Mouse (Mus musculus) midbrain, embryonic 12.5 days (tissue): ENCODE results near the gene Uvssa. TPM values are rescaled to one million over a fixed set of nuclear protein-coding genes. Genes with fewer than 3 reads are reported as not detected.
"Not testable (repeated sequence)": the region's sequence is repeated elsewhere in the genome, so short reads cannot be mapped to it uniquely, and the experiment has no call there.

Source experiments
- ATAC-seq: fragments of 200-750 bp; cut with Nextera tagmentation; 2 replicates; pipeline ENCODE4 v1.8.0; 2017; ENCODE audit warnings: low read depth, moderate TSS enrichment, moderate library complexity; ENCODE audit not compliant: low FRiP score
- H3K27ac ChIP-seq: fragments of 300-500 bp; sonication (generic); replicated peaks from 2 replicates; pipeline ENCODE4 v1.5.1; 2016; ENCODE audit warnings: mild to moderate bottlenecking
- H3K27me3 ChIP-seq: fragments of 300-500 bp; sonication (generic); 2 replicates; pipeline ENCODE4 v1.6.1; 2016; ENCODE audit warnings: mild to moderate bottlenecking
- H3K36me3 ChIP-seq: fragments of 300-500 bp; sonication (generic); 2 replicates; pipeline ENCODE4 v1.6.1; 2016
- H3K4me1 ChIP-seq: fragments of 300-500 bp; sonication (generic); 2 replicates; pipeline ENCODE4 v1.6.1; 2016
- H3K4me2 ChIP-seq: fragments of 300-500 bp; sonication (generic); replicated peaks from 2 replicates; pipeline ENCODE4 v1.6.1; 2016; ENCODE audit warnings: mild to moderate bottlenecking, moderate library complexity
- H3K4me3 ChIP-seq: fragments of 300-500 bp; sonication (generic); 2 replicates; pipeline ENCODE4 v1.5.1; 2016; ENCODE audit warnings: mild to moderate bottlenecking
- H3K9ac ChIP-seq: fragments of 300-500 bp; sonication (generic); replicated peaks from 2 replicates; pipeline ENCODE4 v1.6.1; 2016; ENCODE audit warnings: mild to moderate bottlenecking, moderate library complexity
- H3K9me3 ChIP-seq: fragments of 300-500 bp; sonication (generic); 2 replicates; pipeline ENCODE4 v1.6.1; 2016; ENCODE audit warnings: mild to moderate bottlenecking
- WGBS: fragments of 180-500 bp; shearing (Covaris S2); methylation state at CpG from one replicate; pipeline ENCODE4 v1.1.7; 2016; 5-methylcytosine and 5-hydroxymethylcytosine counted together
- polyA plus RNA-seq: library from polyadenylated mRNA; unstranded; fragments of >200 nt; fragmentation: Nextera tagmentation; extraction: Ambion mirVana; gene quantifications from 2 replicates; pipeline ENCODE4 v1.2.1, GENCODE M21; 2016

Uvssa gene
- 9.2 and 9.7 TPM in 2 replicates for polyA plus RNA-seq

DNA sequence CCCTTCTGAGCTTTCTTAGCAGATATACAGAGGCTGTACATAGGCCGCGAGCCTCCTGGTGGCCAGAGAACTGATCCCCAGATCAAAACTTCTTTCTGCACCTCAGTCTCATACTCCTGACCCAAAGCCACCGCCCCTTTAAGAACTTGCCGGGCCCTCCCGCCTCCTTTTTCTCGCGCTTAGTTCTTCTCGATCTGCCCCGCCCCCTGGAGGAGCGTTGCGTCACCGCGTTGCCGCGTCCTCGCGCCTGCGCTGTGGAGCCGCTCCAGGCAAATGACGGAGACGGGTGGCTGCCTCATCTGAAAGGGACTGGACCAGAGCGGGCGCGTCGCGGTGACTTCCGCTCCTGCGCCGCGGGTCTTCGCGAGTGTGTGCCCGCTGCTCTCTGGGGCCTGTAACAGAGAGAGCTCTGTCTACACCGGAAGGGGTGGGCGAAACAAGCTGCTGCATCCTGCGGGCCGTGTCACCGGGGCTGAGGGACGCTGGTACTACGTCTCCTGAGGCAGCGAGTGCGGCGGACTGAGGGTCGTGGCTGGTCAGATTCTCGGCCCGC, at the start of gene Uvssa:
Uvssa (plus strand) TSS at position 248 of the 553 bp plus-strand sequence.
- peaks cover 14% of the 10 kb centered on the region for H3K4me1 ChIP-seq
- H3K27ac ChIP-seq = peak within 1 kb of the TSS; percentile 95
- H3K9ac ChIP-seq = peak within 1 kb of the TSS; percentile 79
- no peaks in the 10 kb centered on the region for H3K27me3 ChIP-seq
- ATAC-seq = peak; percentile 98
- H3K9me3 ChIP-seq = no peaks in the 10 kb centered on the region
- H3K4me2 ChIP-seq = peak within 1 kb of the TSS; percentile 74
- WGBS = under 1% methylated on average over 46 of the region's 46 CpGs
- H3K4me3 ChIP-seq = peak within 1 kb of the TSS; percentile 65
- H3K36me3 ChIP-seq = peaks cover 21% of the 10 kb centered on the region

DNA sequence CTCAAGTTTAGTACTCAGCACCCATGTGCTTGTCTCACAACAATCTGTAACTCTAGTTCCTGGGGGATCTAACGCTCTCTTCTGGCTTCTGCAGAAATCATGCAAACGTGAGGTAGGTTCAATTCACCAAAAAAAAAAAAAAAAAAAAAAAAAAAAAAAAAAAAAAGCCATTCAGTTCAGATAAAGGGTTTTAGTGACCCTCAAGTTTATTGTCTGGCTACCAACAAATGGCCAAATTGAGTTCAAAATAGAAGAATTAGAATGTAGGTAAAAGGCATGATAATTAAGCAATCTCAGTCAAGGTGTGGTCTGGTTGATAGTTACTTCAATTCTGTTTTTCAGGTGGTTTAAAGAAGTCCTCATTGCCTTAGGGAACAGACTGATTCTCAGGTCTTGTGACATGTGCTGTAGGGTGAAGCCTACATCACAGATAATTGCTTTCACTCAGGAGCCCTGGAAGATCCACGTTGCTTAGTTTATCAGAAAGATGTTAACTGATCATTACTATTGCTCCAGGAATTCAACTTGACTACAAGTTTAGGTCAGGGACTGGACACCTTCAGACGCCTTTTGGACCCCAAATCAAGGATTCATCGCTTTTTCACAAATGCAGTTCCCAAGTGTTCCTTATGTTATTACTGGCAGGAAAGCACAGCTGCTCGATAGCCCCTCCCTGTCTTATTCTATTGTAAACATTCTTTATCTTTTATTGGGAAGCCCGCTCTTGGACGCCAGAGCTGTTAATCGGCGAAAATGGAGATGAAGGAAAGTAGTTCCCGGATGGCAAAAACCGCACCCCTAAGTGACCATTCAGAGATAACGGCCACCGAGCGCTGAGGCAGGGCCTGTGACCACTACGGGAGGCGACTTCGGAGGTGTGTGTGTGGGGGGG, 43.7 kb upstream of the Uvssa start:
- Histone ChIP-seq H3K4me3 (peak overlapping the region; percentile 89), H3K36me3 (peaks cover 11% of the 10 kb centered on the region; the same call in 1 of the 2 replicates), H3K27me3 (no peaks in the 10 kb centered on the region), H3K4me2 (peak overlapping the region; percentile 62), H3K9ac (peak overlapping the region; percentile 60), H3K9me3 (no peaks in the 10 kb centered on the region), H3K4me1 (peaks cover 22% of the 10 kb centered on the region), H3K27ac (peak overlapping the region; percentile 88)
- ATAC-seq = no peak
- 26% methylated on average over 18 of the region's 18 CpGs for WGBS

DNA sequence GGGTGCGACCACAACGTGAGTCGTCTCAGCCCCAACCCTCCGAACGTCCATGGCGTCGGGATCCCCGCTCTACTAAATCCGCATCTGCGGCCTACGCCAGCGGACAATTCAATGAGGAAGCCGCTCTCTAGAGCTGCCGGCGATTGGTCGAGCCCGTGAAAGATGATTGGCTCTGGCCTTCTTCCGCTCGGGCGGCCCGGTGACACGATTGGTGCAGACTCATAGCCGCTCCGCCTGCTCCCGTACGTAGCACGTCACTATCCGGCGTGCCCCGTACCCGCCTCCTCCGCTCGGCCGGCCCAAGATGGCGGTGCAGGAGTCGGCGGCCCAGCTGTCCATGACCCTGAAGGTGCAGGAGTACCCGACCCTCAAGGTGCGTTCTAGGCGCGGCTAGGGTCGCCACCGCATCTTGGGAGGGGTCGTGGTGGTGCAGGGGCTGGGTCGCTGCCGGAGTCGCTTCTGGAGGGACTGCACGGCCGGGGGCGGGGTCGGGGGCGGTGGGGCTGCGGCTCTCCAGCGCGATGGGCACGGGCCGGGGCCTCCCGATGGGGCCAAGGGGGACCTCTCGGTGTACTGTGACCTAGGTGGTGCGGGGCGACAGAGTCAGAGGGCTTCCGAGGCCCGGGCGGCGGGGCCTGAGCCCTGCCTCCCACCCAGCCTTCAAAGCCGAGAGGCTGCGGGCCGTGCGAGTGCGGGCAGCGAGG, 42.9 kb upstream of the Uvssa start, which contains the start of gene Maea:
Maea (plus strand) TSS at position 237 of the 704 bp plus-strand sequence.
- WGBS = under 1% methylated on average over 71 of the region's 71 CpGs
- H3K9me3 ChIP-seq = no peaks in the 10 kb centered on the region
- H3K27ac ChIP-seq = peak within 1 kb of the TSS; percentile 88
- peak within 1 kb of the TSS; percentile 91 for H3K9ac ChIP-seq
- no peaks in the 10 kb centered on the region for H3K27me3 ChIP-seq
- H3K36me3 ChIP-seq = peaks cover 11% of the 10 kb centered on the region; the same call in 1 of the 2 replicates
- peaks cover 22% of the 10 kb centered on the region for H3K4me1 ChIP-seq
- H3K4me2 ChIP-seq = peak within 1 kb of the TSS; percentile 93
- peak within 1 kb of the TSS; percentile 89 for H3K4me3 ChIP-seq
- peak; percentile 100 for ATAC-seq

DNA sequence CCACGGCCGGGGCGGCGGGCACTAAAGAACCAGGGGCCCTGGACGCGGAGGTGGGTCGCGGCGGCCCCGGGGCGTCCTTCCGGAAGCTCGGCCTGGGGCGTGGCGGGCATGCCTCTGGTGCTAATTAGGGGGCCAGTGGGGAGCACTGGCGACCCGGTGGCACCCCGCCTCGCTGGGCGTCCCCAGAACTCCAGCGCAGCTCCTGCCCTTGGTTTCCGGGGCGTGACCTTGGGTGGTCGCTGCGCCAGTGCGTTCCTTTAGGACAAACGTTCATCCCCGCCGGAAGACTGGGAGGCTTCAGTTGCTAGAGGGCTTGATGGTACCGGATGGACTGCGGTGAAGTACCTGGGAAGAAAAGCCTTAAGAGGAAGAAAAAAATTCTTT, 42.4 kb upstream of the Uvssa start:
- 3% methylated on average over 27 of the region's 31 CpGs for WGBS
- no peaks in the 10 kb centered on the region for H3K9me3 ChIP-seq
- peak; percentile 5 for ATAC-seq

GRCm38 (mm10) chr5:33337206-33337605, 41.1 kb upstream of the Uvssa start:
- Histone ChIP-seq H3K27ac (no peak overlapping the region), H3K9ac (0 out of 2 replicates have a peak overlapping the region, but pooled peaks have one; percentile 1), H3K4me3 (no peak overlapping the region), H3K27me3 (no peaks in the 10 kb centered on the region), H3K36me3 (peaks cover 15% of the 10 kb centered on the region), H3K4me1 (peaks cover 22% of the 10 kb centered on the region), H3K4me2 (peak overlapping the region; percentile 9; the same call in 1 of the 2 replicates), H3K9me3 (no peaks in the 10 kb centered on the region)
- ATAC-seq = no peak
- WGBS = 84% methylated on average over 8 of the region's 8 CpGs

More for the DNA sequence above, 42.4 kb upstream of the Uvssa start:
- Histone ChIP-seq H3K27ac (peak overlapping the region; percentile 56), H3K9ac (peak overlapping the region; percentile 91), H3K4me3 (peak overlapping the region; percentile 89), H3K27me3 (no peaks in the 10 kb centered on the region), H3K36me3 (peaks cover 11% of the 10 kb centered on the region; the same call in 1 of the 2 replicates), H3K4me1 (peaks cover 22% of the 10 kb centered on the region), H3K4me2 (peak overlapping the region; percentile 93)

- Histone ChIP-seq H3K9ac (no peak overlapping the region), H3K27ac (no peak overlapping the region), H3K4me1 (peaks cover 18% of the 10 kb centered on the region), H3K4me3 (no peak overlapping the region), H3K9me3 (no peaks in the 10 kb centered on the region), H3K4me2 (no peak overlapping the region), H3K36me3 (peaks cover 15% of the 10 kb centered on the region), H3K27me3 (no peaks in the 10 kb centered on the region)
- WGBS = 93% methylated on average over 6 of the region's 6 CpGs
- no peak for ATAC-seq
These were observed 37.2 kb upstream of the Uvssa start for GRCm38 (mm10) chr5:33341165-33341564.

DNA sequence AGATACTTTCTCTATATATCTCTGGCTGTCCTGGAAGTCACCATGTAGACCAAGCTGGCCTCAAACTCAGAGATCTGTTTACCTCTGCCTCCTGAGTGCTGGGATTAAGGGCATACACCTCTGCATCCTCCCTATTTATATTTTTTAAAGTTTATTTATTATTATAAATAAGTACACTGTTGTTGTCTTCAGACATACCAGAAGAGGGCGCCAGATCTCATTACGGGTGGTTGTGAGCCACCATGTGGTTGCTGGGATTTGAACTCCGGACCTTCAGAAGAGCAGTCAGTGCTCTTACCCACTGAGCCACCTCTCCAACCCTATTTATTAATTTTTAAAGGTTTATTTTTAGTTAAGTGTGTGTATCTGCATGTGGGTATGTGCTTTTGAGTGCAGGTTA, 36.1 kb upstream of the Uvssa start:
- 68% methylated on average over 3 of the region's 3 CpGs for WGBS
- peaks cover 15% of the 10 kb centered on the region for H3K36me3 ChIP-seq

GRCm38 (mm10) chr5:33342821-33343220, 35.5 kb upstream of the Uvssa start:
- no peak overlapping the region for H3K27ac ChIP-seq
- peaks cover 15% of the 10 kb centered on the region for H3K36me3 ChIP-seq
- H3K4me1 ChIP-seq = 0 out of 2 replicates have a peak, but pooled peaks cover 3% of the 10 kb centered on the region
- ATAC-seq = no peak
- H3K4me3 ChIP-seq = no peak overlapping the region
- H3K27me3 ChIP-seq = no peaks in the 10 kb centered on the region
- no peak overlapping the region for H3K4me2 ChIP-seq
- H3K9ac ChIP-seq = no peak overlapping the region
- no peaks in the 10 kb centered on the region for H3K9me3 ChIP-seq

More for the DNA sequence above, 36.1 kb upstream of the Uvssa start:
- not testable (repeated sequence) for ATAC-seq, H3K27ac ChIP-seq, H3K4me2 ChIP-seq, H3K27me3 ChIP-seq, H3K4me3 ChIP-seq, H3K9ac ChIP-seq, H3K9me3 ChIP-seq, H3K4me1 ChIP-seq

DNA sequence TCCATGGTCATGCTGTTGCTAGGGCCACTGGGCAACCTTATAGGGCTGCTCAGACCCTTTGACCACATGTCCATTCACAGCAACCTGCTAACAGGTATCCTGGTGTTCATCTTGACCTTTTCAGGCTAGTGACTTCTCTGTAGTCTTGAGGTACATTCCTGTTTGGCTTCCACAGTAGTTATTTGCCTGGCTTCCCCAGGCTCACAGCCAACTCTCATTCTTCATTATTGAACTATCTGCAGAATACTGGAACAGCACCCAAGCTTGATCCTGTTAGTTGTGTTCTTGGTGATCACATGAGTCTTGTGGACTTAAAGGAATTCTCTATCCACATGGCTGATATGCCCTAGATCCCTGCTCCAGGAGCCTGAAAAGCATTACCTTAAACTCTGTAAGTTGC, 34.8 kb upstream of the Uvssa start:
- Histone ChIP-seq H3K27me3 (no peaks in the 10 kb centered on the region), H3K4me1 (no peaks in the 10 kb centered on the region), H3K9me3 (no peaks in the 10 kb centered on the region), H3K27ac (no peak overlapping the region), H3K4me3 (no peak overlapping the region), H3K4me2 (no peak overlapping the region), H3K9ac (no peak overlapping the region), H3K36me3 (peaks cover 10% of the 10 kb centered on the region; the same call in 1 of the 2 replicates)
- ATAC-seq = no peak

GRCm38 (mm10) chr5:33344070-33344469, 34.3 kb upstream of the Uvssa start:
- WGBS = 95% methylated on average over 3 of the region's 3 CpGs
- Histone ChIP-seq H3K36me3 (peaks cover 5% of the 10 kb centered on the region; the same call in 1 of the 2 replicates), H3K4me1 (no peaks in the 10 kb centered on the region), H3K27me3 (no peaks in the 10 kb centered on the region), H3K4me2 (no peak overlapping the region), H3K9me3 (no peaks in the 10 kb centered on the region), H3K4me3 (no peak overlapping the region), H3K9ac (no peak overlapping the region), H3K27ac (no peak overlapping the region)
- no peak for ATAC-seq

GRCm38 (mm10) chr5:33347620-33348019, 30.7 kb upstream of the Uvssa start:
- H3K4me1 ChIP-seq = no peaks in the 10 kb centered on the region
- H3K27ac ChIP-seq = no peak overlapping the region
- ATAC-seq = no peak
- no peaks in the 10 kb centered on the region for H3K36me3 ChIP-seq
- no peak overlapping the region for H3K4me3 ChIP-seq
- no peaks in the 10 kb centered on the region for H3K9me3 ChIP-seq
- no peaks in the 10 kb centered on the region for H3K27me3 ChIP-seq
- no peak overlapping the region for H3K4me2 ChIP-seq
- 86% methylated on average over 3 of the region's 3 CpGs for WGBS
- no peak overlapping the region for H3K9ac ChIP-seq
